Mouse (Mus musculus): ENCODE data around the gene Cdon.
"Not testable (repeated sequence)": the region's sequence is repeated elsewhere in the genome, so short reads cannot be mapped to it uniquely, and the experiment has no call there.

The Cdon gene

GRCm38 (mm10) chr9:35420805-35421719 is at the start of gene Cdon:
TSS of gene Cdon (plus strand) at chr9:35421128.
- in situ Hi-C loops (cut with MboI; ENCODE audit: low sequenced_read_pairs), result no loop called here

- in situ Hi-C loops (cut with MboI; ENCODE audit: low sequenced_read_pairs), result no loop called here
These were observed 48.4 kb upstream of the Cdon start for GRCm38 (mm10) chr9:35372324-35373101.

- in situ Hi-C loops (cut with MboI; ENCODE audit: low sequenced_read_pairs), result no loop called here
These were observed 43.0 kb upstream of the Cdon start for GRCm38 (mm10) chr9:35377916-35378315.

GRCm38 (mm10) chr9:35378991-35379390 is 41.9 kb upstream of the Cdon start:
- in situ Hi-C loops (cut with MboI; ENCODE audit: low sequenced_read_pairs), result no loop called here

- in situ Hi-C loops (cut with MboI; ENCODE audit: low sequenced_read_pairs), result no loop called here
These were observed 21.0 kb upstream of the Cdon start for GRCm38 (mm10) chr9:35399896-35400295.

DNA sequence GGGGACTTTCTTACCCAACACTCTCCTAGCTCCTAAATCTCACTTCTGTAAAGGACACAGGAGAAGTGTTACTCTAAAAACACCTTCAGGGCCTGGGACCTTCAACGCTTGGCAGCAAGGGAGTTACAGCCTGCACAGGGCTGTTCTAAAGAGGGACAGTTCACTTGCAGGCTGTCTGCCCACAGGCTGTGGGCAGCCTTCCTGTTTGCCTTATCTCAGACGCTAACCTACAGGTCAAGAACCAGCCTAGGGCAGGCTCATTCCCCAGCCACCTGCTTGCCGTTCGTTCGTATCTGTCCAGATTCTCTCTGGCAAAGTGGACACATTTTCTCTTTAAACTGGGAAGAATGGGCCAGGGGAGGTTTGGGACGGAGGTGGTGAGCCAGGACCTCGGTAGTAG is 20.5 kb upstream of the Cdon start:
- in situ Hi-C loops (cut with MboI; ENCODE audit: low sequenced_read_pairs), result no loop called here

DNA sequence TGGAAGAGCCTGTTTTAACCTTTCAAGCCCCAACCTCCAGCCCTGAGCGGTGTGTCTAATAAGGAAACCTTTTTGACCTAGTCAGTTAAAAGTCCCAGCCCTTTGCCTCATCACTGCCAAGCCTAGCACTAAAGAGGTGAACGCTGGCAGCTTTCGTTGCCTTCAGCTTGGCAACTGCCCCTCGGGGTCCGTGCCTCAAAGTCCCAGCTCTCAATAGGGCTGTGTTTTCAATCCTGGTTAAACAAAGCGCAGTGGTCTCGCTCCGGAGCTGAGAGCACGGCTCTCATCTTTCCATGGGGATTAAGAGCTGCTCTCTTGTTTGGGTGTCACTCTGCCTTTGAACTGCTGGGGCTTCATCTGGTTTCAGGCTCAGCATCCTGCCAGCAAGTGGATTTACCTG is 20.1 kb upstream of the Cdon start:
- in situ Hi-C loops (cut with MboI; ENCODE audit: low sequenced_read_pairs), result no loop called here

- in situ Hi-C loops (cut with MboI; ENCODE audit: low sequenced_read_pairs), result no loop called here
These were observed 18.3 kb upstream of the Cdon start for GRCm38 (mm10) chr9:35402584-35402991.

DNA sequence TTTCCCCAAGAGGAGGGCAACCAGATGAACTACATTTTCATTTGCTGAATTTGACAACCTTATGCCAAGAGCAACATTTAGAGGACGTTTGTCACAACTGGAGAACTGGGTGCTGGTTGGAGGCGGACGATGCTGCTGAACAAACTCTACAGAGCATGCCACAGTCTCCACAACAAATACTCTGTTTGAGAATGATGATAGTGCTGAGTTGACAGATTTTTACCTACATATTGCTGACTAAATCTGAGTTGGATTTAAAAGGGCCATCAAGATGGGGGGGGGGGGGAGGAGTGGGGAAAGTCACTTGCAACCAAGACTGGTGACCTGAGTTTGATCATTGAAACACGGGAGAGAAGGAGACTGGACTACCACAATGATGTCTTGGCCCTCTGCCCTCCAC is 17.4 kb upstream of the Cdon start:
- in situ Hi-C loops (cut with MboI; ENCODE audit: low sequenced_read_pairs), result no loop called here

- in situ Hi-C loops (cut with MboI; ENCODE audit: low sequenced_read_pairs), result no loop called here
These were observed 15.7 kb upstream of the Cdon start for GRCm38 (mm10) chr9:35405038-35405905.

- in situ Hi-C loops (cut with MboI; ENCODE audit: low sequenced_read_pairs), result no loop called here
These were observed 9.5 kb upstream of the Cdon start for GRCm38 (mm10) chr9:35411225-35411965.

GRCm38 (mm10) chr9:35411975-35412374 is 9.0 kb upstream of the Cdon start:
- in situ Hi-C loops (cut with MboI; ENCODE audit: low sequenced_read_pairs), result no loop called here

DNA sequence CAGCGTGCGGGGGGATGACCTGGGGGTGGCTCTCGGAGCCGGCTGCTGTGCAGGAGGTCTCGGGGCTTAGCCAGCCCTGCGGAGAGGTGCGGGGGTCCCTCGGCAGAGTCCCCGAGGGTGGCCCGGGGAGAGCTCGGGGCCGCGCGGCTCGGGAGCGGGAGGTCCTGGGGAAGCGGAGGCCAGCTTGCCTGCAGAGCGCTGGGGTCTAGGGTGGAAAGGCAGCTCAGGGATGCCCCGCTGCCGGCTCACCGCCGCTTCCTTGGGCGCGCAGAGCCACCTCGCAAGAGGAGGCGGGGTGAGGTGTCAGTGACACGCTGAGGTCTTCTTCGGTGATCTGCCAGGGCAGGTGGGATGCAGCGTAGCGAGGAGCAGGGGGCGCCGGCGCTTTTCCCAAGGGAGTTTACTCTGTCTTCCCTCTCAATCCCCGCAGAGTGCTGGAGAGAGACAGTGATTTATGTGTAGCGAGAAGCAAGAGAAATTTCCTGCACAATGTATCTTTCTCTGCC is 855 bp downstream of the Cdon start:
- in situ Hi-C loops (cut with MboI; ENCODE audit: low sequenced_read_pairs), result no loop called here

DNA sequence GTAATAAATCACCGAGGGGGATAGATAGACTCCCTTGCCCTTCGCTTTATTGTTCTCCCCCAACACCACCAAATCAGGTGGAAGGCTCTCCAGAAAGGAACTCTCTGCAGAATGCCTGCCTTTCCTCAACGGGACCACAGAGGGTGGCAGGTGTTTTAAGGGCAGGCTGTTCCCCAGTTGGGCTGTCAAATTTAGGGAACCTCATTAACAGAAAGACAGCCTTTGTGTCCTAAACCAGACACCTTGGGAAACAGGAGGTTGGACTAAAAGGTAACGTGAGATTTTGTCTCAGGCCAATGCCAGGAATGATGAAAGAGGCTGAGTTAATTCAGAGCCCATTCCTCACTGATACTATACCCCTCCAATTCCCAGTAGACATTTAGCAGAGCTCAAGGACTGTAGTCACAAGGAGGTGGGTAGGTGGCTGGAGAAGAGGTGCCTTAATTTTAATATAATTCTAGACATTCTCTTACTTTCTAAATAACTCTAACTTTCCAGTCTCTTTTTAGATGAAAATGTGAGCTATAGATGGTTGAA is 1.5 kb downstream of the Cdon start:
- in situ Hi-C loops (cut with MboI; ENCODE audit: low sequenced_read_pairs), result no loop called here

DNA sequence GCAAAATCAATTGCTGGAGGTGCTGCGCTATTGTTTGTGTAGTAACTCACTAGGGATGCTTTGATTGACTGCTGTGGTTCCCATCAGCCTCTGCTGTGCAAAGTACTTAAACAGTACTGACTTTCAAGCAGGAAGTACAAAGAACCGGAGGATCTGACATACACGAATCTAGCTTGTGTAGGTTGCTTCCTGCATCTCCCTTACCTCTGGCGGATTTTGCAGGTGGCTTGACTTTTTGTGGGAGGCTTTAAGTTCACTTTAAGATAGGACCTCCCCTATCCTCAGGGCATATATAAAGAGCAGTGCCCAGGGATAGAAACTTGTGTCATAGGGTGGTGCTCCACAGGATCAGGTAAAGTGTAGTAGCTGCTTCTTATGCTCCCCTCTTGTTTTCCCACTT is 2.3 kb downstream of the Cdon start:
- in situ Hi-C loops (cut with MboI; ENCODE audit: low sequenced_read_pairs), result no loop called here

DNA sequence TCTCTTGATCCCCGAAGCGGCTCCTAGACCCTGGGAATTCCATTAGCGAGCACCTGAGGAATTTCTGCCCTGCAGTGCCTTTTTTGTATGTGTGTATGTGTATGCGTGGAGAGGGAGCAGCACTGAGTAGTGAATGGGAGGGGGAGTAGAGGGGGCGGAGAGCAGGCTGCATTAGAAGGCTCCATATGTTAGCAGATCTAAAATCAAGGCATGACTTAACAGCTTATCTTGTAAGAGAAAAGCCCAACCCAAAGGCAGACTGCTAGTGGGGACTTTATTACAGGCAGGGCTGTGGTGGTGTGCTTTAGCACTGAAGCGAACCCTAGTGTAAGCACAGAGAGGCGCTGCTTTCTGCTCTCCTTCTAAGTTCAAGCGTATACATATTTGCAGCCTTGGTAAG is 3.7 kb downstream of the Cdon start:
- in situ Hi-C loops (cut with MboI; ENCODE audit: low sequenced_read_pairs), result no loop called here

- in situ Hi-C loops (cut with MboI; ENCODE audit: low sequenced_read_pairs), result no loop called here
These were observed 9.5 kb downstream of the Cdon start for GRCm38 (mm10) chr9:35430476-35430875.

- in situ Hi-C loops (cut with MboI; ENCODE audit: low sequenced_read_pairs), result no loop called here
These were observed 10.5 kb downstream of the Cdon start for GRCm38 (mm10) chr9:35431396-35431795.

DNA sequence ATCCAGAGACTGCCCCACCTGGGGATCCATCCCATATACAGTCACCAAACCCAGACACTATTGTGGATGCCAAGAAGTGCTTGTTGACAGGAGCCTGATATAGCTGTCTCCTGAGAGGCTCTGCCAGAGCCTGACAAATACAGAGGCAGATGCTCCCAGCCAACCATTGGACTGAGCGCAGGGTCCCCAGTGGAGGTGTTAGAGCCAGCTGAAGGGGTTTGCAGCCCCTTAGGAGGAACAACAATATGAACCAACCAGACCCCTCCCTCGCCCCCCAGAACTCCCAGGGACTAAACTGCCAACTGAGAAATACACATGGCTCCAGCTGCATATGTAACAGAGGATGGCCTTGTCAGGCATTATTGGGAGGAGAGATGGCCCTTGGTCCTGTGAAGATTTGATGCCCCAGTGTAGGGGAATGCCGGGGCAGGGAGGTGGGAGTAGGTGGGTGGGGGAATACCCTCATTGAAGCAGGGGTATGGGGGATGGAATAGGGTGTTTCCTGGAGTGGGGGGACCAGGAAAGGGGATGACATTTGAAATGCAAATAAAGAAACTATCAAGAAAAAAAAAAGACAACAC is 11.9 kb downstream of the Cdon start:
- in situ Hi-C loops (cut with MboI; ENCODE audit: low sequenced_read_pairs), result not testable (repeated sequence)

DNA sequence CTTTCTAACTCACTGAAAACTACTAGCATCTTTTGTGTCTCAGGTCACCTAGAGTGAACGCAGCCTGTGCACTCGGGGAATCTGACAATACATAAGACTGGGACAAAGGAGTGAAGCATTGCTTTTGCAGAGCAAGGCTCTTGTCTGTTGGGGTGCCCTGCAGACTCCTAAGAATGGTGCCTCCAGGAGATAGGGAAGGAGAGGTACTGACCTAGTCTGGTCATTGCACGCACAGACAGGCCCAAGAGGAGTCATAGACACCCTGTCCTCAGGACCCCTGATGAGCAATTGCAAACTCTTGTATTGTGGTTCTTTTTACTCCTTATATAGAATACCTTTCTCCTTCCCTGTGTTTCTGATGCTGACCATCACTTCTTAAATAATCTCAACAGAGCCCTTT is 13.4 kb downstream of the Cdon start:
- in situ Hi-C loops (cut with MboI; ENCODE audit: low sequenced_read_pairs), result no loop called here

Data from CH12F3 (cell line).